Mouse (Mus musculus) B cell, adult (primary cell): ENCODE data around the gene Rpa3. TPM values are rescaled to one million over a fixed set of nuclear protein-coding genes. Genes with fewer than 3 reads are reported as not detected.

Source experiments
- total RNA-seq: library from RNA; stranded (reverse); gene quantifications from 4 replicates; pipeline ENCODE4 v1.2.4, GENCODE M21; 2023; ENCODE audit not compliant: inconsistent age

Rpa3 gene
- 17.2 to 23.8 TPM (median 20.4 TPM) in 4 replicates for total RNA-seq

GRCm38 (mm10) chr6:8259004-8259666 lies at the start of gene Rpa3, which contains the start of the genes Umad1 and Gm45062:
Rpa3 (minus strand) TSS chr6:8259173.
Umad1 (plus strand) TSS chr6:8259288.
Gm45062 (plus strand) TSS chr6:8259450.

GRCm38 (mm10) chr6:8209047-8209865 lies 49.7 kb downstream of the Rpa3 start, which contains the start of gene Mios:
Mios (plus strand) TSS chr6:8209222.

Other genes starting within 250 kb of the Rpa3 start
- gene Col28a1, start 66.6 kb downstream of the Rpa3 start, total RNA-seq: not detected in 4 replicates
- 19.5 to 24.5 TPM (median 21.6 TPM) in 4 replicates for gene Mios, start 50.0 kb downstream of the Rpa3 start, total RNA-seq
- gene Umad1, start 115 bp upstream of the Rpa3 start, total RNA-seq: 9.8 to 17.1 TPM (median 12.5 TPM) in 4 replicates
- gene Gm45062, start 277 bp upstream of the Rpa3 start, total RNA-seq: not detected in 4 replicates